In the genomic region with DNA sequence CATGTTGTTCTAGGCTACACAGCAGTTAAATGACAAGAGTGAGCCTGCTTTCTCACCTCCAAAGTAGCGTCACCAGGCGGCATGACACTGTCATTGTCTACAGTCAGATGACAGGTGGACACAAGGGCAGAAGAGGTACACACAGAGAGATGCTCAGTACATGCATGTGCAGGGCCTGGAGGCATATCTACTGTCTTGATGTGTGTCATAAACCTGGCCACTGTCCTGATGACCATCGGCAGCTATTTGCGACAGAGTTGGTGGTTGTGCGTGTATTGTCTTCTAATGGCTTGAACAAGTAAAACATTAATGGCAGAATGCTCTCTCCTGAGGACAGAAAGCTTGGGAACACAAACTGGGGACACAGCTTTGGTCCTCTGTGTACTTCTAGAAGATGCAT, we compare ENCODE assay signal across 27 mouse cellular contexts. TPM values are rescaled to one million over a fixed set of nuclear protein-coding genes. Genes with fewer than 3 reads are reported as not detected.
DNase-seq lines count a peak whose midpoint lies in the region; ATAC-seq and TF ChIP-seq lines count a peak whose summit lies in the region.
"Had no signal": no experiment of that assay in that cellular context is flagged by ENCODE, and none has a peak within 500 bp of the region (broad histone marks: within the 10 kb centered on the region; RNA-seq: fewer than 3 reads in every experiment).

No protein-coding gene starts in this region.

- H3K9ac ChIP-seq in liver, embryonic 12.5 days = no peak overlapping the region
- H3K9ac ChIP-seq in liver, embryonic 11.5 days (ENCODE audit: low read depth, low read length) = no peak overlapping the region
- H3K9ac ChIP-seq in liver, embryonic 14.5 days (replicated peaks) = no peak overlapping the region
- no peak overlapping the region for H3K9ac ChIP-seq in liver, embryonic 15.5 days
- H3K9ac ChIP-seq: embryonic facial prominence, embryonic 13.5 days; embryonic facial prominence, embryonic 15.5 days; forebrain, embryonic 12.5 days had no signal

- TF ChIP-seq EP300 in liver, embryonic 14.5 days (IDR thresholded peaks at IDR 0.05; ENCODE audit: low read depth) = no peak

- H3K36me3 ChIP-seq in liver, embryonic 12.5 days = no peaks in the 10 kb centered on the region
- H3K36me3 ChIP-seq in liver, embryonic 11.5 days (ENCODE audit: control insufficient read depth, insufficient read depth, low read length) = no peaks in the 10 kb centered on the region
- no peaks in the 10 kb centered on the region for H3K36me3 ChIP-seq in liver, embryonic 14.5 days (replicated peaks; ENCODE audit: control insufficient read depth, insufficient read depth, low read depth)
- H3K36me3 ChIP-seq in liver, embryonic 15.5 days (replicated peaks) = no peaks in the 10 kb centered on the region
- H3K36me3 ChIP-seq: embryonic facial prominence, embryonic 13.5 days; embryonic facial prominence, embryonic 15.5 days; forebrain, embryonic 10.5 days; forebrain, embryonic 12.5 days; G1E had no signal

- no peaks in the 10 kb centered on the region for H3K9me3 ChIP-seq in liver, embryonic 12.5 days (replicated peaks)
- no peaks in the 10 kb centered on the region for H3K9me3 ChIP-seq in liver, embryonic 11.5 days (ENCODE audit: control insufficient read depth, low read length)
- H3K9me3 ChIP-seq in liver, embryonic 14.5 days (ENCODE audit: control insufficient read depth, low read length) = no peaks in the 10 kb centered on the region
- H3K9me3 ChIP-seq in liver, embryonic 15.5 days (replicated peaks) = no peaks in the 10 kb centered on the region
- H3K9me3 ChIP-seq: embryonic facial prominence, embryonic 13.5 days; embryonic facial prominence, embryonic 15.5 days; forebrain, embryonic 10.5 days; forebrain, embryonic 12.5 days; G1E had no signal

- peaks cover 16% of the 10 kb centered on the region; the same call in 1 of the 2 replicates for H3K27me3 ChIP-seq in liver, embryonic 12.5 days (replicated peaks)
- peaks cover 16% of the 10 kb centered on the region for H3K27me3 ChIP-seq in liver, embryonic 11.5 days (replicated peaks; ENCODE audit: control insufficient read depth, insufficient read depth, low read length)
- no peaks in the 10 kb centered on the region; the same call in 1 of the 2 replicates for H3K27me3 ChIP-seq in liver, embryonic 14.5 days (ENCODE audit: control insufficient read depth, insufficient read depth, low read length)
- H3K27me3 ChIP-seq in liver, embryonic 15.5 days = peaks cover 23% of the 10 kb centered on the region; the same call in 1 of the 2 replicates

- H3K27ac ChIP-seq in liver, embryonic 12.5 days = peak overlapping the region; percentile 81
- H3K27ac ChIP-seq in liver, embryonic 11.5 days (ENCODE audit: low read depth, low read length) = no peak overlapping the region
- H3K27ac ChIP-seq in liver, embryonic 14.5 days = peak overlapping the region; percentile 87; the same call in 1 of the 2 replicates
- H3K27ac ChIP-seq in liver, embryonic 15.5 days (replicated peaks) = peak overlapping the region; percentile 76; the same call in 1 of the 2 replicates
- H3K27ac ChIP-seq: embryonic facial prominence, embryonic 13.5 days; embryonic facial prominence, embryonic 15.5 days; forebrain, embryonic 10.5 days; forebrain, embryonic 12.5 days had no signal

- 91% methylated on average over 5 of the region's 5 CpGs for WGBS in liver, embryonic 12.5 days (ENCODE audit: insufficient replicate concordance)
- 76% methylated on average over 5 of the region's 5 CpGs for WGBS in liver, embryonic 11.5 days
- WGBS in liver, embryonic 14.5 days (ENCODE audit: insufficient replicate concordance) = 89% methylated on average over 5 of the region's 5 CpGs
- 82% methylated on average over 5 of the region's 5 CpGs for WGBS in liver, embryonic 15.5 days (ENCODE audit: insufficient replicate concordance)

- DNase-seq in heart, adult 11 months = peak; percentile 68
- no peak for DNase-seq in heart, adult 18-20 months
- DNase-seq in liver, embryonic 11.5 days (ENCODE audit: low spot score) = no peak
- no peak for DNase-seq in liver, embryonic 14.5 days (ENCODE audit: low read depth in 3 of 3, low spot score in 3 of 3)
- no peak for DNase-seq in liver
- DNase-seq in MN1 (ENCODE audit: low spot score) = no peak
- DNase-seq: adrenal gland, adult 2 months; adrenal gland, postnatal 10 days; adrenal gland, postnatal 25 days; B cell, adult 2 months; cerebellum, adult 11 months; cerebellum, adult 18-20 months; cerebellum, adult 8-10 months; cerebellum, adult 9-11 months; cerebellum, postnatal 14 days; cerebellum, postnatal 36 days; embryo, embryonic 11 days had no signal

- H3K4me3 ChIP-seq in liver, embryonic 12.5 days = no peak overlapping the region
- no peak overlapping the region for H3K4me3 ChIP-seq in liver, embryonic 11.5 days (ENCODE audit: low read depth, low read length)
- no peak overlapping the region for H3K4me3 ChIP-seq in liver, embryonic 14.5 days (ENCODE audit: insufficient read depth in 1 of 2, low read depth in 2 of 2, low read length in 2 of 2)
- no peak overlapping the region for H3K4me3 ChIP-seq in liver, embryonic 15.5 days (replicated peaks)
- H3K4me3 ChIP-seq: embryonic facial prominence, embryonic 13.5 days; embryonic facial prominence, embryonic 15.5 days; erythroblast, embryonic 14.5 days; forebrain, embryonic 10.5 days; forebrain, embryonic 12.5 days had no signal

- no peak overlapping the region for H3K4me2 ChIP-seq in liver, embryonic 12.5 days
- no peak overlapping the region for H3K4me2 ChIP-seq in liver, embryonic 11.5 days
- no peak overlapping the region for H3K4me2 ChIP-seq in liver, embryonic 14.5 days (ENCODE audit: low read depth)
- H3K4me2 ChIP-seq in liver, embryonic 15.5 days = no peak overlapping the region
- H3K4me2 ChIP-seq: embryonic facial prominence, embryonic 13.5 days; embryonic facial prominence, embryonic 15.5 days; forebrain, embryonic 12.5 days had no signal

- peaks cover 98% of the 10 kb centered on the region for H3K4me1 ChIP-seq in liver, embryonic 12.5 days
- H3K4me1 ChIP-seq in liver, embryonic 11.5 days (replicated peaks; ENCODE audit: control insufficient read depth, insufficient read depth, low read length) = peaks cover 52% of the 10 kb centered on the region
- peaks cover 71 to 73% of the 10 kb centered on the region in 2 experiments for H3K4me1 ChIP-seq in liver, embryonic 14.5 days (replicated peaks; ENCODE audit: control insufficient read depth in 2 of 2, insufficient read depth in 2 of 2, low read length in 1 of 2)
- H3K4me1 ChIP-seq in liver, embryonic 15.5 days (replicated peaks) = peaks cover 92% of the 10 kb centered on the region

- TF ChIP-seq CTCF in liver, embryonic 14.5 days (IDR thresholded peaks at IDR 0.05; ENCODE audit: low read depth) = no peak

- ATAC-seq in liver, embryonic 12.5 days = no peak
- no peak for ATAC-seq in liver, embryonic 11.5 days (replicated peaks; ENCODE audit: low FRiP score)
- no peak for ATAC-seq in liver, embryonic 14.5 days (ENCODE audit: insufficient read depth)
- ATAC-seq in liver, embryonic 15.5 days (ENCODE audit: insufficient read depth) = no peak
- ATAC-seq: CD4-positive, CD25-positive, alpha-beta regulatory T cell, adult 4 months; forebrain, embryonic 14.5 days had no signal

RNA-seq across cellular contexts. Expression of gene Tal1, which starts 5.0 kb away (rescaled TPM):
- total RNA-seq in heart, adult 18-20 months (2021) = 1 to 10 TPM; 2.3 to 3.7 TPM
- polyA plus RNA-seq in liver, embryonic 12.5 days (2016; fragmentation: Nextera tagmentation; extraction: Ambion mirVana) = 57.1 and 58.7 TPM in 2 replicates
- 42.7 and 47.6 TPM in 2 replicates for polyA plus RNA-seq in liver, embryonic 11.5 days (2014; fragmentation: Nextera tagmentation; extraction: Ambion mirVana)
- polyA plus RNA-seq in liver, embryonic 14.5 days (2012; rRNA removed) = 72.6 and 74.7 TPM in 2 replicates
- 55.6 and 60.9 TPM in 2 replicates for polyA plus RNA-seq in liver, embryonic 14.5 days (2014; fragmentation: Nextera tagmentation; extraction: Ambion mirVana)
- 26.5 and 31.0 TPM in 2 replicates for polyA plus RNA-seq in liver, embryonic 15.5 days (2015; fragmentation: Nextera tagmentation; extraction: Ambion mirVana)
- polyA plus RNA-seq: CD4-positive, CD25-positive, alpha-beta regulatory T cell, adult 4 months had no signal

RNA-seq across cellular contexts. Expression of gene Pdzk1ip1, which starts 37.3 kb away (rescaled TPM):
- total RNA-seq in heart, adult 18-20 months (2021) = under 1 TPM; 0.42 to 0.67 TPM
- 30.2 and 33.1 TPM in 2 replicates for polyA plus RNA-seq in liver, embryonic 12.5 days (2016; fragmentation: Nextera tagmentation; extraction: Ambion mirVana)
- 24.2 and 25.8 TPM in 2 replicates for polyA plus RNA-seq in liver, embryonic 11.5 days (2014; fragmentation: Nextera tagmentation; extraction: Ambion mirVana)
- 20.5 and 24.5 TPM in 2 replicates for polyA plus RNA-seq in liver, embryonic 14.5 days (2012; rRNA removed)
- 24.4 and 30.5 TPM in 2 replicates for polyA plus RNA-seq in liver, embryonic 14.5 days (2014; fragmentation: Nextera tagmentation; extraction: Ambion mirVana)
- 25.4 and 25.5 TPM in 2 replicates for polyA plus RNA-seq in liver, embryonic 15.5 days (2015; fragmentation: Nextera tagmentation; extraction: Ambion mirVana)

RNA-seq across cellular contexts. Expression of gene Stil, which starts 51.3 kb away (rescaled TPM):
- under 1 TPM; 0.20 to 0.23 TPM for total RNA-seq in heart, adult 18-20 months (2021)
- polyA plus RNA-seq in liver, embryonic 12.5 days (2016; fragmentation: Nextera tagmentation; extraction: Ambion mirVana) = 14.2 and 16.2 TPM in 2 replicates
- polyA plus RNA-seq in liver, embryonic 11.5 days (2014; fragmentation: Nextera tagmentation; extraction: Ambion mirVana) = 16.2 and 20.4 TPM in 2 replicates
- 6.1 and 8.7 TPM in 2 replicates for polyA plus RNA-seq in liver, embryonic 14.5 days (2012; rRNA removed)
- 12.1 and 12.9 TPM in 2 replicates for polyA plus RNA-seq in liver, embryonic 14.5 days (2014; fragmentation: Nextera tagmentation; extraction: Ambion mirVana)
- polyA plus RNA-seq in liver, embryonic 15.5 days (2015; fragmentation: Nextera tagmentation; extraction: Ambion mirVana) = 8.9 and 9.5 TPM in 2 replicates
